Mouse (Mus musculus) T-cell, adult 2 months (primary cell): ENCODE results near the gene 2010109A12Rik.

Source experiments
- DNase-seq: peaks from one replicate; pipeline ENCODE4 v3.0.0; 2022; ENCODE audit warnings: low spot score

The 2010109A12Rik gene

DNA sequence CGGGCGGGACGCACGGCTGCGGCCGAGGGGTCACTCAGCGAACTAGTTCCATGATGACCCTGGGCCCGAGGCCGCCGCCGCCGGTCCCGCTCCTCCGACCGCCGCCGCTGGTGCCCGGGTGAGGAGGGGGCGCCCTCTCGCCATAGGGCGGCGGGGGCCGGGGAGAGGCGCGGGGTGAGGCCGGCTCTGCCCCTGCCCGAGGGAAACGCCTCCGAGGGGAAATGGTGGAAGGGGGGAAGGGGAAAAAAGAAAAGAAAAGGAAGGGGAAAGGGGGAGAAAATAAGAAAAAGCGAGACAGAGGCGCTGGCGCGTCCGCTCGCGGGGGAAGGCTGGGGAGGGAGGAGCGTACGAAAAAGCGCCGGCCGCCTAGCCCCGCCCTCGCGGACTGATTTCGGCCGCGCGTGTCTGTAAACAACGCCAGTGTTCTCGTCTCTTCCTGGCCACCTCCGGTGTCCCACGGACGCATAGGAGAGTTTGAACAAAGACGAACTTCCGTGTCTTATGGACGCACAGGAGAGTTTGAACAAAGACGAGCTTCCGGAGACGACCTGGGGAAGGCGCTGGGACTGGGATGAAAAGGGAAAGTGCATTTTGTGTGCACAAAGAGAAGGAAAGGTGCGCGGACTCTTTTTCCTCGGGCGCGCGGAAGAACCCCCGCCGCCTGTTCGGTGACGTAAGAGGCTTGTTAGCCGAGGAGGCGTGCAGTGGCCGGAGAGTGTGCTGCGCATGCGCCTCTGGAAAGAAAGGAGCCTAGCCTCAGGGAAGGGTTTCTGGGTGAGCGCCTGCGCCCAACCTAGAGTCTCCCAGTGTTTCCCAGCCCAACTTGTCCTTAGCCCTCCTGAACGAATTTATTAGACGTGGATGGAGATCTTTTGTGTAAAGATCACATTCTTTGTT is at the start of gene 2010109A12Rik, which contains the start of gene Ccni:
TSS of gene 2010109A12Rik (plus strand) at position 410 of the 897 bp plus-strand sequence.
TSS of gene Ccni (minus strand) at position 387 of the 897 bp plus-strand sequence.
- DNase-seq, result peak; percentile 96

DNA sequence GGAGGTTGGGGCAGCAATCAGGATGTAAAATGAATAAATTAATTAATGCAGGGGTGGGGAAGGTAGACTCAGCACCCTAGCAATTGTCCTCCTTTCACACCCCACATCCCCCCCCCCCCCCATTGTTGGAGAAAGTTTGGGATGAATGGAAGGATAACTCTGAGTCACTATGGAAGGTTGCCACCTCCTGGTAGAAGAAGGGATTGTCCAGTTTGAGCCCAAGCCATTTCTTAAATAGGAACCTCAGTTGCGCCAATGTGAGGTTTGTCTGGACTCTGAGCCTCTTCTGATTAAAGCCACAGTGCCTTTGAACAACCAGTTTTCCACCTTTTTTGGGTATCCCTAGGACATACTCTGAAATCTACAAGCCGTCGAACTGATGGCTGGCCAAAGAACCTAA is 42.8 kb upstream of the 2010109A12Rik start:
- no peak for DNase-seq

DNA sequence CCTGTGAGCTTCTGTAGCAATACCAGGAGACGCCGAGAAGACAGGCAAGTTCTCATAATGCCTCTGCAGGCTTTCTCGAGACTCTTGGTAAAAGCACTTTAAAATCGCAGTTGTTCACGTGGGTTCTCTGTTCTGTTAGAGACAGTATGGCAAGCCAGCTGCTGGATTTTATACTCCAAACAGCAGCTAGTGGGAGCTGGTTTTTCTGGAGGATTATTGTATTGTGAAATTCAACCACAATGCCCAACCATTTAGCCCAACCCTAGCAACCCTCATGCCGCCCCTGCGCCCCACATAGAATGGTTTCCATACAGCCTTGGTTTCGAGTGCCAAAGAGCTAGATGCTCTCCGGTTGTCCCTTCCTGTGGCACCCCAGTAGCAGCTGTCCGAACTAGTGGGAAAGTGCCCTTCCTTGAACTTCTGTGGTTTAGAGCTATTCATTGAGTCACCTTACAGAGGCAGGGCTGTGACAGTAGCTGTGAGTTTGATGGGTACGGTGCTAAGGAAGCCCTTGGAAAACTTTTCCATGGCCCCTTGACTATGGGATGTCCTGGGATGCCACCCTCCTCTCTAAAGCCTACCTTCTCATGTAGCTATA is 38.3 kb upstream of the 2010109A12Rik start:
- no peak for DNase-seq

DNA sequence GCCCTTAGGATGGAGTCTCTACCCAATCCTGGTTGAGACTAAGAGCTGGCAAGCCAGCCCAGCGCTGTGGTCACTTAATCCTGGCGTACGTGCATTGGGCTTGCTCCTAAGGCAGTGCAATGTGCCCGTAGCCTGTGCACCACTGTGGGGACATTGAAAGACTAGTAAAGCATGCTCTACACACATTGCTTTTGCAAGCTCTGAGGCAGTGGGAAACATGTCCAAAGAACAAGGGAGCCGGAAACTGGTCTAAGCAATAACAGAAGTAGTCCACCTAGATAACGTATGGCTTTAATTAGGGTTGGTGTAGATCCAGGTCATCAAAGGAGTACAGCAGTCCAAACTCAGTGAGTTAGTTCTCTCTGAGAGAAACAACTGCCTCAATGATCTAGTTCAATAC is 37.7 kb upstream of the 2010109A12Rik start:
- no peak for DNase-seq

DNA sequence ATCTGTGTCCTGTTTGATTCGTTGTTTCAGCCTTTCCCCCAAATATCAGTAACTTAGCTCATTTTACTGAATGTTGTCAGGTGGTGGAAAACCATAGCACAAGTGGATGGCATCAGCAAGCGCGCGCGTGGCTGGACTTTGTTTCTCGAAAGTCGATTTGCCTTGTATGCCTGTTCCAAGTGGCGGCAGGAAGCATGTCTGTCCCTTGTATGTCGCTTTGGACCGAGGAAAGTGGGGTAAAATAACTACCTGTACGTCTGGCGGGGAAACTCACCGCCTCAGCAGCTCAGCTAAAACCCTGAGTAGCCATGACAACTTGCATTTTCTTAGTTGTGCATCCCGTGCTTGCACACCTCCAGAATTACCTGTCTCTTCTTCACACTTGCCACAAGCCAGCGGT is 34.9 kb upstream of the 2010109A12Rik start:
- DNase-seq, result no peak

DNA sequence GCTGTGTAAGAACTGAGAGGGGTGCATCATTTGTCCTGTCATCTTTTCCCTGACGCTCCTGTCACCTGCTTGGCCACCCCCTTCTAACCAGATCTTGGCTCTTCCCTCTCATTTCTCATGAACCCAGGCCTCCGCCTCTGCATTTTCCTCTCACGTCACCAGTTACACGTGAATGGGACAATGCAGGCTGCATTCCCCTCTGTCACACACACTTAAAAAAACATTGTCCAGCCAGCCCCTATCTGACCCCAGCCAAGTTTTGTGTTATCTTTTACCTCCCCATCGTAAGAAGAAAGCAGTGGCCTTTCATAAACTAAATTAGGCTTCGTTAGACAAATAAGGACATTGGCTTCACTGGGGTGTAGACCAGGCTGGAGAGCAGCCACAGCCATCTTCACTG is 33.8 kb upstream of the 2010109A12Rik start:
- no peak for DNase-seq

DNA sequence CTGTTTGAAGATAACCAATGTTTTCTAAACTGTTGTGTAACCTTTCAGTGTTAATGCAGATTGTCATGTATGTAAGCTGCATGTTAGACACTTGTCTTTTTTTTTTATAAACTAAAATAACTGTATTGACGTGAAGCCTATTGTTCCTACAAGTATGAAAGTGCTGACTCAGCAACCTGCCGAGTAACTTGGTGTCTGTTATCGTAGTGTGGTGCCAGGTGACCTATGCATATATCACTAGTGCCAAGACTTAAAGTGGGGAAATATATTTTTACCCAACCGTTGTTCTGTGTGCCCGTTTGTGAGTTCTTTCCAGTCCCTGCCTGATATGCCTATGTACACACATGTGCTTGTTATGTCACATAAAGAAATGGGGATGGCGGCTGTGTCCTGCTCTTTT is 31.6 kb upstream of the 2010109A12Rik start:
- no peak for DNase-seq

DNA sequence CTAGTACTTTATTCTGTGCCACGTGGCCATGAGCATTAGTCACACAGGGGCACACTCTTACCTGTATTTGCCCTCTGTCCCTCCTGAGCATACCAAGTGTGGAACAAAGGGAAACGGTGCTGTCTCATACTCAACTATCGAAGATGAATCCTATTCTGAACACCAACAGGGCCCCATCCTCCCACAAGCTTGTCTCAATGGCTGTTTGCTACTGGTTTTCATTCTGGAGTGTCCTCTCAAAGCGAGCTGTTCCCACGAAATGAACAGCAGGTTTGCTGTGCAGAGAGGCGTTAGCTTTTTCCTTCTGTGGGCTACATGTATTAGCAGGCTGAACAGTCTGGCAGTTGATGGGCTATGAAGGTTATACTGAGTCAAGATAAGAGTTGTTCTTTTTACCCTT is 27.7 kb upstream of the 2010109A12Rik start:
- DNase-seq, result no peak

DNA sequence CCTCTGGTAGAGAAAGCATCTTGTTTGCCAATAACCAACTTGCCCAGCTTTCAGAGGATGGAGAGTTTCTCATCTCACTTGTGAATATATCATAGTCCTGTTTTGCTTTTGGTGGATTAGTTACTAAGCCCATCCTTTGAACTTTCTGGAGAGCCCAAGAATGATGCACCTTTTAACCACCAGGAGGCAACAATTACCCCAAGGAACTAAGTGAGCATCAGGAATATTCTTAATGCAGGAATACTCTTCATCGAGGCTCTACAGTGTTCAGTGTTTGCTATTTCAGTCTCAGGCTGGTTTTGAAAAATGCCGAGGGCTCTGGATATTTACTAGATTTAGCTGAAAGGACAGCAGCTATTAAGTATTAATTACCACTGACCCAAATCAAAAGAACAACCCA is 26.1 kb upstream of the 2010109A12Rik start:
- DNase-seq, result peak; percentile 30

DNA sequence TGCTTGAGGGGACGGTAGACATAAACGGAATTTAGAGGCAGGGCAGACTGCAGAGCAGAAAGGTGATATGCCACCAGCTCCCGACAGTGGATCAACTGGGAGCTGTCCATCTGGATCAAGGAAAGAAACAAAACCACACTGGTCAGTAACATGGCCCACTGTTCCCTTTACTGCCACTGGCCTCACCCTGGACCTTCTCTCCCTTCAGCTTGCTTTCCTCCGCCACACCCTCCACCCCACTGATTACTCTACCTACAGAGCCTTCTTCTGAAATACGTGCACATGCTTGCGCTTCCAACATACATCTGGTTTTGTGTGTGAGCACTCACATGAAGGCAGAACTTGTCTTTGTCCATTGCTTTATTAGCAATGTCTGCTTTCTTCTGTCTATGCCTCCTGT is 23.0 kb upstream of the 2010109A12Rik start:
- no peak for DNase-seq

DNA sequence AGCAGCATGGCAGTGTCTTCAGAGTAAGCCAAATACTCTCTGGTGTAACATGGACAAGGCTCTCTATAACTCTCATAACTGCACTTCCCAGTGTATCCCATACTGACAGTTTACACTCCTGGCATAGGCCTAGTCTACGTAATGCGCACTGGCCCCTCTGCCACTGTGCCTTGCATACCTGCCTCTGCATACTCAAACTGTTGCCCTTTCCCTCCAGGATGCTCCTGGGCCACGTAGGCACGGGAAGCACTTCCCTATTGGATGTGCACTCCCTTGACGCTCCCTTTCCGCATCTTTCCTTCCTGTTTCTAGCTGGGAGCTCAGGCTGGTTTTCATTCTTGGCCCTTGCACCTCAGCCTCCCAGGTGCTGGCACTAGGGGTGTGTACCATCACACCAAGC is 21.8 kb upstream of the 2010109A12Rik start:
- DNase-seq, result no peak

DNA sequence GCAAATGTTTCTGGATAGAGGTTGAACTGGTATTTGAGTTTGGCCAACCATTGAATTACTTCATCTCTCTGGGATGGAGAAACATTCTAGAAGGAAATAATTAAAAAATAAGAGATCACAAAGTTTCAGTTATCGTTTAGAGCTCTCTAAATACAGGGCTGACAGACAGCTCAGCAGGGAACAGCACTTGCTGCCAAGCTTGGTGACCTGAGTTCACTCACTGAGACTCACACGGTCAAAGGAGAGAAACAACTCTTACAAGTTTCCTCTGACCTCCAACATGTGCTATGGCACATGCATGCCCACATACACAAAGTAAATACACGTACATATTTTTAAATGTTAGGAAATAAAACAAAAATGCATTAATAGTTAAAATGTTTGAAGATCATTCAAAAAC is 16.7 kb upstream of the 2010109A12Rik start:
- no peak for DNase-seq

DNA sequence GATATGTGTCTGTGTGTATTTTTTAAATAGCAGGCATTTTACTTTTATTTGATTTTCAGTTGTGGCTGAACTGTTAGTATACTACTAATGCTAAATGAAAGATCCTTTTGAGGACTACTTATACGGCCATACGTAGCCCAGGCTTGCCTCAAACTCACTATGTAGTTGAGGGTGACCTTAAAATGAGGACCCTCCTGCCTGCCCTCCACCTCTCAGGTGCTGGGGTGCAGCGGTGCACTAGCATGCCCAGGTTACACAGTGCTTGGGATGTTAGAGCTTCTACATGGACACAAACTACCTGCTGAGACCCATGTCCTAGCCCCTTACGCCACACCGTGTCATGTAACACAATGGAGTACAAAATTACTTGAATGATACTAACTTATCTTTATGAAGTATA is 15.9 kb upstream of the 2010109A12Rik start:
- DNase-seq, result no peak

DNA sequence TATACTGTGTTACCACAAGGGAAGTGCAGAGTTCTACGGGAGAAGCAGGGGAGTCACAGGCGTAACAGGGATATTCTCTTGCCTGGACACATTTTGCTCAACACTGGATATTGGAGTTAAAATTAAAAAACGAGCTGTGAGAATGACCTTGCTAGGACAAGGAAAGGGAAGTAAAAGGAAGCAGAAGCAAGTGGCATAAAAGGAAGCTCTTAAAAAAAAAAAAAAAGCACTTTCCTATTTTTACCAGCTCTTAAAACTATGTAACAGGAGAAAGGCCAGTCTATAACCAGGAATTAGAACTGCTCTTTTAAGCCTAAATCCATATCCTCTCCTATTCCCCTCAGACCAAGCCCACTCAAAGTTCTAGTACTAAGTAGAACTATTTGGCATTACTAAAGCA is 8.1 kb upstream of the 2010109A12Rik start:
- DNase-seq, result no peak

DNA sequence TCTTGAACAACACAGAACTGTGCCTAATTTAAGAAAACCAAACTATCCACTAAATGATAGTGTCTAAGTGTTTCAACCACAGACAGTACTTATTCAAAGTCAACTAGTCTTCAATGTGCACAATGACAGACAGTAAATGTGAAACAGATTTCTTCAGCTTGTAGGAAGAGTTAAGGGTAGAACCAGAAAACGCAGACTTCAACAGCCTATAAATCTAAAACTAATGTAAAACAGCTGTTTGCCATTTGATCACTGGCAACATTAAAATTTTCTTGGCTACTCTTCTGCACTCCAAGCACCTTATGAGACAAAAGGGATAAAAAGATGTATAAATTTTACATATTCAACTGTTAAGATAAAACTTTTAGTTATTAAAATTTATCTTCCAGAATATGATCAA is 5.1 kb upstream of the 2010109A12Rik start:
- DNase-seq, result no peak

DNA sequence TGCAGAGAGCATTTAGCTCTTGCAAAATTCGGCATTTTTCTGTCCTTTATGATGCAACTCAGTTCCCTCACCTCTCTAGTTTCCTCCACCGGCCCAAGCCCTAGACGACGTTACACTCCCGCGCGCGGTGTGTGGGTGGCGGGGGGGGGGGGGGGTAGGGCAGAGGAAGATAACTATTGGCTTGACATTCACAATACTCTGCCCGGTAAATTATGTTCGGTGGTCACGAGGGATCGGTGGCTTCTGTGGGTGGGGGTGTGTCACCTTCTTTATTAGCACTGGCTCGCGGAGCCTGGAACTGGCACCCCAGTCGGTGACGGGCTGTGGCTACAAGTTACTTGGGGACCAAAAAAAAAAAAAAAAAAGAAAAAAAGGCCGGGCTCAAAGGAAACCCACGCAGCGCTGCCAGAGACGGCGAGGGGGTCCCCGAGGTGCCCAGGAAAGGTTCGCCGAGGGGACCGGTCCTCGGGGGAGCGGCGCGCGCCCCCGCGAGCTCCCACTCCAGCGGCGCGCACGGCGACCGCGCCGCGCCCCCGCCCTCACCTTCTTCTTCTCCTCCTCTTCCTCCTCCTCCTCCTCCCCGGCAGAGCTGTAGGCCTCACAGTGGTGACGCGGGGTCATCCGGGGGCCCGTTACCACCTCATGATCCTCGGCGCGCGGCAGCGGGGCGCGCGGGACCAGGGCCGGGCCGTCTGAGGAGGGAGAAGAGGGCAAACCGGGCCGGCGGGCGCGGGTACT is 778 bp upstream of the 2010109A12Rik start:
- DNase-seq, result peak; percentile 66

DNA sequence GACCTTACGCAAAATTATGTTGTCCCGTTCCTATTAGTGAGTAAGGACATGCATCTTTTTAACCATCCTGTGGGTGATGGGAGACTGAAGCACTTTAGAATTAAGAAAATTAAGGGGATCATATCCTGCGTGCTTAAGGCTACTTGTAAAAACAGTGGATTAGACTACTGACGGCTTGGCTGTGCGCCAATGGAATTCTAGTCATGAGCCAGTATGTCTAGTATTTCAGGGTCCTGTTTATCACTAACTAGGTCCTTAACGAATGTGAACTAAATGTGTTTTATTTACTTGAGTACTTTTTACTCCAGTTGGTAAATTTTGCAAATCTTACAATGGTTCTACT is 659 bp downstream of the 2010109A12Rik start:
- no peak for DNase-seq

DNA sequence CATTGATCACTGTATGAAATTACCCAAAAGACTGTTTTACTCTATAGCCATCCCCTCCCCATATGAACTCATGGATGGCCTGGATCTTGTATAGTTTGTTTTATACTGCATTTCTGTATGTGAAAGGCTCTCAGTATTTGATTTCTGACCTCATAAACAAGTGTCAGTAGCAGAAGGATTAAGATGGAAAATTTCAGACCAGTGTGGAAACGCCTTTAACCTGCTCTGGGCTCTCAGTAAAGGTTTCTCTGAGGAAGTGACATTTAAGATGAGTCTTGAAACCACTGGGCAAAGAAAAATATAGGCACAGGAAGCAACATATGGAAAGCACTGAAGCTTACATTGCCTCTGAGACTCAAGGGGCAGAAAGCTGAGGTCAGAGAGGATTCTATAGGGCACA is 1.2 kb downstream of the 2010109A12Rik start:
- no peak for DNase-seq

DNA sequence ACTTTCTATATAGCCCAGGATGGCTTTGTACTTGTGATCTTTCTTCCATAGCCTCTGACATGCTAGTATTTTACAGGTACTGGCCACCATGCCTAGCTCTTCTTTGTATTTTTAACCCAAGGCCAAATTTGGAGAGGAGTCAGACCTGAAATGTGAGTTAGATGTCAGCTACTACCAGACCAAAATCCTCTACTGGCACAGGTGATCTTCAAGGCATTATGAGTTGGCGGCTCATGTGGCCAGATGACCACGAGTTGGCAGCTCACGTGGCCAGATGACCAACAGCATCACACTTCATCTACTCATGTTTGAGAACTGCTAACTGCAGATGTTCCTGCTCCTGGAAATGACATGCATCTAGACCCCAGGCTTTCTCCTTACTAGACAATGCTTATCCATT is 12.1 kb downstream of the 2010109A12Rik start:
- no peak for DNase-seq

DNA sequence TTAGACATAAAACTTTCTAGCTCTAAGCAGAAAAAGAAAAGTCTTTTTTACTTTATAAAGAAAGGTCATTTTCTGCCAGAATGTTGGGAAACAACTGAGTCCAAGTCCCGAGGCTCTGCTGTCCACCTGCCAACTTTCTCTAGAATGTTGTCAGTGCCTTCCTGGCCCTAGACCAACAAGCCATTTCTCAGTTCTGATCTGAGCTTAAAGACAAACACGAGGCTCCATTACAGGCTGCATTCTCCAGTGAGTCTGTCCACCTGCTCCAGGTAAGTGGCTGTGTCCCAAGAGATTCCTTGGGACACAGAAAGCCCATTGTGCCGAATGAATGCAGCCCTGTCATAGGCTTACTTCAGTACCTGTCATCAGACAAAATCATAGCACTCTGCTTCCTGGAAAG is 15.3 kb downstream of the 2010109A12Rik start:
- no peak for DNase-seq

DNA sequence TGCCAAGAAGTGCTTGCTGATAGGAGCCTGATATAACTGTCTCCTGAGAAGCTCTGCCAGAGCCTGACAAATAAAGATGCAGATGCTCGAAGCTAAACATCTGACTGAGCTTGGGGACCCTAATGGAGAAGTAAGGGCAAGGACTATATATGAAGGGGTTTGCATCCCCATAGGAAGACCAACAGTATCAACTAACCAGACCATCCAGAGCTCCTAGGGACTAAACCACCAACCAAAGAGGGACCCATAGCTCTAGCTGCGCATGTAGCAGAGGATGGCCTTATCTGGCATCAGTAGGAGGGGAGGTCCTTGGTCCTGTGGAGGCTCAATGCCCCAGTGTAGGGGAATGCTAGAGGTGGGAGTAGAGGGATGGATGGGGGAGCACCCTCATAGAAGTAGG is 18.2 kb downstream of the 2010109A12Rik start:
- no peak for DNase-seq

DNA sequence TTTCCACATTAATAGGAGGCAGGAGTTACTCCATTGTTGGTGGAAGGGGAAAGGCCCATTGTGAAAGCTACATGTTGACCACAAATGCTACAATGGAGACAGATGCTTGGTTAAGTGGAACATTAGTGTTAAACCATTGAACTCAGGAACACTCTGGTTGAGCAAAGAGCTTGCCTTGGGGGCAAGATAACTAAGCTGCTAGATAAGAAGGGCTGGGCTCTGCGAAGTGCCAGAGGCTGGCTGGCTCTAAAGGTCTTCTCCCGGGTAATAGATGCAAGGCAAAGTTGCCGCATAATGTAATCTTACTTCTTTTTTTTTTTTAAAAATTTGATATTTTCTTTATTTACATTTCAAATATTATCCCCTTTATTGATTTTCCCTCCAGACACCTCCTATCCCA is 20.8 kb downstream of the 2010109A12Rik start:
- DNase-seq, result no peak

DNA sequence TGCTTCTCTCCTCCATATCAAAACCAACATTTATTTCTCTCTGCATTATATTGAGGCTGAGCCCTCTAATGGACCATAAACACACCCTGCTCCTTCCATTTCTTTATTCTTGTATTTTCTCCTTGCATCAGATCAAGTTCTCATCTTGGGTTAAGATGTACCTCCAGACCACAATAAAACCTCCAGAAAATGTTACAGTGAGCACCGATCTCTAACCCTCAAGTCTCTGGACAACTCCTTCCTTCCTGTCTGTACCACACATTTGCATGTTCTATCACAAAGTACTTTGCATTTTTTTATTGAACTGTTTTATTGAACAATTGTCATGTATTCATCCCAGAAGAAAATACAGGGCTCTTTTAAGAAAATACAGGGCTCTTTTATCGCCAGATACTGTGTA is 23.2 kb downstream of the 2010109A12Rik start:
- no peak for DNase-seq
